Comparison of ENCODE assay signal across 28 mouse cellular contexts in the genomic region with DNA sequence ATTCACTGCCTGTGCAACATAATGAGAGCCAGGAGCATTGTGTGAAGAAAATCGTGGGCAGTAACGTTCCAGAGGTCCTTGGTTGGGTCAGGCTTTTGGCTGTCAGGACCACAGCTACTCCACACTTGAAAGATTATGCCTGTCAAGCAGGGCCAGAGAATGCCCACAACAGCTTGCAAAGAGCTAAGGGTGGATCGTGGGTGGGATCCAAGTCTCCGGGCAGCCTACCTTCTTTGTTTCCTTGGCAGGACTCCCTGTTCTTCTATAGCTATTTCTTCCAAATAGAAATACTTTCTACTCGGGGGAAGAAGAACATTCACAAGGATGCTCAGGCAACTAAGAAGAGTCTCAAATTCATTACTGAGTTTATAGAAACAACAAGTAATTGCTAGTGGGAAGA. TPM values are rescaled to one million over a fixed set of nuclear protein-coding genes. Genes with fewer than 3 reads are reported as not detected.
DNase-seq lines count a peak whose midpoint lies in the region; ATAC-seq and TF ChIP-seq lines count a peak whose summit lies in the region.
"Had no signal": no experiment of that assay in that cellular context is flagged by ENCODE, and none has a peak within 500 bp of the region (broad histone marks: within the 10 kb centered on the region; RNA-seq: fewer than 3 reads in every experiment).

No protein-coding gene starts in this region.

- H3K27me3 ChIP-seq in hindbrain, postnatal 0 days (ENCODE audit: insufficient read depth, low read length) = no peaks in the 10 kb centered on the region
- H3K27me3 ChIP-seq in hindbrain, embryonic 13.5 days = no peaks in the 10 kb centered on the region
- no peaks in the 10 kb centered on the region for H3K27me3 ChIP-seq in intestine, postnatal 0 days (replicated peaks; ENCODE audit: control insufficient read depth, insufficient read depth, low read length)
- H3K27me3 ChIP-seq: embryonic facial prominence, embryonic 13.5 days; forebrain, embryonic 12.5 days; forebrain, embryonic 15.5 days; heart, embryonic 13.5 days had no signal

- H3K9ac ChIP-seq in hindbrain, postnatal 0 days (replicated peaks; ENCODE audit: low read length) = no peak overlapping the region
- no peak overlapping the region for H3K9ac ChIP-seq in hindbrain, embryonic 13.5 days
- no peak overlapping the region for H3K9ac ChIP-seq in intestine, postnatal 0 days (ENCODE audit: low read depth, low read length)
- H3K9ac ChIP-seq: embryonic facial prominence, embryonic 13.5 days; forebrain, embryonic 12.5 days; forebrain, embryonic 15.5 days; heart, embryonic 13.5 days had no signal

- no peak for TF ChIP-seq CTCF in hindbrain, postnatal 0 days (IDR thresholded peaks at IDR 0.05; ENCODE audit: low read depth)
- no peak for TF ChIP-seq CTCF in intestine, postnatal 0 days (IDR thresholded peaks at IDR 0.05; ENCODE audit: low read depth)

- no peak for DNase-seq in frontal cortex, postnatal 25 days (ENCODE audit: low spot score in 2 of 2)
- DNase-seq in hindbrain, postnatal 0 days (ENCODE audit: low spot score) = peak; percentile 20
- DNase-seq in right cerebral cortex, adult 18-20 months = peak; percentile 11
- DNase-seq in right cerebral cortex, adult 2 months (ENCODE audit: low spot score in 2 of 2) = no peak
- DNase-seq: adrenal gland, postnatal 25 days; cerebellum, adult 11-12 months; gastrocnemius, adult 2 months had no signal

- WGBS in hindbrain, postnatal 0 days = 58% methylated on average over 5 of the region's 5 CpGs
- WGBS in hindbrain, embryonic 13.5 days = 79% methylated on average over 5 of the region's 5 CpGs
- WGBS in intestine, postnatal 0 days = 87% methylated on average over 5 of the region's 5 CpGs

- H3K9me3 ChIP-seq in hindbrain, postnatal 0 days (ENCODE audit: low read length) = no peaks in the 10 kb centered on the region
- H3K9me3 ChIP-seq in hindbrain, embryonic 13.5 days = no peaks in the 10 kb centered on the region
- H3K9me3 ChIP-seq in intestine, postnatal 0 days (ENCODE audit: control insufficient read depth) = no peaks in the 10 kb centered on the region
- H3K9me3 ChIP-seq: embryonic facial prominence, embryonic 10.5 days; embryonic facial prominence, embryonic 13.5 days; forebrain, embryonic 12.5 days; forebrain, embryonic 15.5 days; heart, embryonic 13.5 days had no signal

- no peak overlapping the region for H3K27ac ChIP-seq in hindbrain, postnatal 0 days
- no peak overlapping the region for H3K27ac ChIP-seq in hindbrain, embryonic 13.5 days
- H3K27ac ChIP-seq in intestine, postnatal 0 days (ENCODE audit: low read depth, low read length) = no peak overlapping the region
- H3K27ac ChIP-seq: embryonic facial prominence, embryonic 10.5 days; embryonic facial prominence, embryonic 13.5 days; forebrain, embryonic 12.5 days; forebrain, embryonic 15.5 days; gastrocnemius, adult 2 months; heart, embryonic 13.5 days had no signal

- no peaks in the 10 kb centered on the region for H3K4me1 ChIP-seq in hindbrain, postnatal 0 days (ENCODE audit: insufficient read depth, low read length)
- H3K4me1 ChIP-seq in hindbrain, embryonic 13.5 days (replicated peaks) = no peaks in the 10 kb centered on the region
- no peaks in the 10 kb centered on the region for H3K4me1 ChIP-seq in intestine, postnatal 0 days (replicated peaks; ENCODE audit: control insufficient read depth, insufficient read depth, low read length)
- H3K4me1 ChIP-seq: embryonic facial prominence, embryonic 10.5 days; embryonic facial prominence, embryonic 13.5 days; forebrain, embryonic 12.5 days; forebrain, embryonic 15.5 days; heart, embryonic 13.5 days had no signal

- no peak overlapping the region for H3K4me3 ChIP-seq in hindbrain, postnatal 0 days (ENCODE audit: low read length)
- no peak overlapping the region for H3K4me3 ChIP-seq in hindbrain, embryonic 13.5 days
- no peak overlapping the region for H3K4me3 ChIP-seq in intestine, postnatal 0 days (ENCODE audit: low read depth, low read length)
- H3K4me3 ChIP-seq: embryonic facial prominence, embryonic 10.5 days; embryonic facial prominence, embryonic 13.5 days; erythroblast, embryonic 14.5 days; forebrain, embryonic 12.5 days; forebrain, embryonic 15.5 days; gastrocnemius, adult 2 months; heart, embryonic 13.5 days had no signal

- no peak overlapping the region for H3K4me2 ChIP-seq in hindbrain, postnatal 0 days (ENCODE audit: low read depth, low read length)
- H3K4me2 ChIP-seq in hindbrain, embryonic 13.5 days = no peak overlapping the region
- H3K4me2 ChIP-seq in intestine, postnatal 0 days (replicated peaks; ENCODE audit: low read depth) = no peak overlapping the region
- H3K4me2 ChIP-seq: embryonic facial prominence, embryonic 13.5 days; forebrain, embryonic 12.5 days; forebrain, embryonic 15.5 days; heart, embryonic 13.5 days had no signal

- ATAC-seq in frontal cortex, adult (ENCODE audit: low TSS enrichment) = peak; percentile 56
- ATAC-seq in hindbrain, postnatal 0 days = peak; percentile 22; the same call in 1 of the 2 replicates
- ATAC-seq in hindbrain, embryonic 13.5 days (ENCODE audit: low FRiP score) = no peak
- ATAC-seq in intestine, postnatal 0 days = no peak

- H3K36me3 ChIP-seq in hindbrain, postnatal 0 days (ENCODE audit: insufficient read depth, low read length) = no peaks in the 10 kb centered on the region
- no peaks in the 10 kb centered on the region for H3K36me3 ChIP-seq in hindbrain, embryonic 13.5 days
- no peaks in the 10 kb centered on the region for H3K36me3 ChIP-seq in intestine, postnatal 0 days (ENCODE audit: control insufficient read depth, insufficient read depth)
- H3K36me3 ChIP-seq: forebrain, embryonic 15.5 days had no signal

RNA-seq across cellular contexts. Expression of a gene that starts 30.4 kb away (rescaled TPM):
- total RNA-seq in hindbrain, postnatal 0 days (2014; rRNA removed) = 1.9 and 2.6 TPM in 2 replicates
- polyA plus RNA-seq in hindbrain, postnatal 0 days (2015; fragmentation: Nextera tagmentation; extraction: Ambion mirVana) = 10.5 and 11.8 TPM in 2 replicates
- 14.0 and 15.2 TPM in 2 replicates for polyA plus RNA-seq in hindbrain, embryonic 13.5 days (2015; fragmentation: Nextera tagmentation; extraction: Ambion mirVana)
- 8.4 and 12.1 TPM in 2 replicates for polyA plus RNA-seq in intestine, postnatal 0 days (2015; fragmentation: Nextera tagmentation; extraction: Ambion mirVana)

RNA-seq across cellular contexts. Expression of a gene that starts 30.5 kb away (rescaled TPM):
- 68.2 and 71.7 TPM in 2 replicates for total RNA-seq in hindbrain, postnatal 0 days (2014; rRNA removed)
- polyA plus RNA-seq in hindbrain, postnatal 0 days (2015; fragmentation: Nextera tagmentation; extraction: Ambion mirVana) = 72.4 and 73.2 TPM in 2 replicates
- 98.9 and 105 TPM in 2 replicates for polyA plus RNA-seq in hindbrain, embryonic 13.5 days (2015; fragmentation: Nextera tagmentation; extraction: Ambion mirVana)
- 23.2 and 24.0 TPM in 2 replicates for polyA plus RNA-seq in intestine, postnatal 0 days (2015; fragmentation: Nextera tagmentation; extraction: Ambion mirVana)

RNA-seq across cellular contexts. Expression of a gene that starts 56.5 kb away (rescaled TPM):
- not detected in 2 replicates for total RNA-seq in hindbrain, postnatal 0 days (2014; rRNA removed)
- not detected in 2 replicates for polyA plus RNA-seq in hindbrain, postnatal 0 days (2015; fragmentation: Nextera tagmentation; extraction: Ambion mirVana)
- polyA plus RNA-seq in hindbrain, embryonic 13.5 days (2015; fragmentation: Nextera tagmentation; extraction: Ambion mirVana) = not detected in 2 replicates
- polyA plus RNA-seq in intestine, postnatal 0 days (2015; fragmentation: Nextera tagmentation; extraction: Ambion mirVana) = not detected in 2 replicates
- total RNA-seq: adrenal gland, adult 8-10 months; adrenal gland, postnatal 25 days; ES-E14; gastrocnemius, adult 2 months; gastrocnemius, postnatal 14 days; gastrocnemius, postnatal 4 days; heart, adult 18-20 months; heart, postnatal 14 days; heart, postnatal 4 days had no signal
- polyA plus RNA-seq: activated CD4-positive, CD25-positive, alpha-beta regulatory T cell, adult 4 months; cortical plate, adult 2 months; embryonic facial prominence, embryonic 10.5 days; embryonic facial prominence, embryonic 13.5 days; erythroblast, embryonic 14.5 days; forebrain, embryonic 12.5 days; forebrain, embryonic 15.5 days; heart, embryonic 13.5 days; heart, embryonic 16.5 days; hindbrain, embryonic 11.5 days; intestine, embryonic 14.5 days had no signal

RNA-seq across cellular contexts. Expression of a gene that starts 59.7 kb away (rescaled TPM):
- total RNA-seq in hindbrain, postnatal 0 days (2014; rRNA removed) = 18.3 and 24.2 TPM in 2 replicates
- polyA plus RNA-seq in hindbrain, postnatal 0 days (2015; fragmentation: Nextera tagmentation; extraction: Ambion mirVana) = 10.3 and 12.6 TPM in 2 replicates
- polyA plus RNA-seq in hindbrain, embryonic 13.5 days (2015; fragmentation: Nextera tagmentation; extraction: Ambion mirVana) = 9.5 and 9.7 TPM in 2 replicates
- polyA plus RNA-seq in intestine, postnatal 0 days (2015; fragmentation: Nextera tagmentation; extraction: Ambion mirVana) = 4.1 and 4.6 TPM in 2 replicates
- polyA plus RNA-seq: erythroblast, embryonic 14.5 days had no signal

Comparison
In these comparisons a context has a peak if more than half of its experiments do, and no peak if none do; other contexts are left out.
1. ATAC-seq: peak in frontal cortex, adult (single experiment) and hindbrain, postnatal 0 days (single experiment); none in hindbrain, embryonic 13.5 days (single experiment) and intestine, postnatal 0 days (single experiment).
2. DNase-seq: peak in hindbrain, postnatal 0 days (single experiment) and right cerebral cortex, adult 18-20 months (single experiment); none in frontal cortex, postnatal 25 days (0 of 2) and right cerebral cortex, adult 2 months (0 of 2).